Mouse (Mus musculus) CH12.LX (cell line): ENCODE measurements around the gene Dok5. TPM values are rescaled to one million over a fixed set of nuclear protein-coding genes. Genes with fewer than 3 reads are reported as not detected.

Experiments used
- DNase-seq: peaks from one replicate; pipeline ENCODE4 v3.0.0-alpha.2; 2013; ENCODE audit errors: extremely low read depth
- H3K27ac ChIP-seq: 2 replicates; pipeline ENCODE4 v1.5.1; 2012; ENCODE audit warnings: low read depth, mild to moderate bottlenecking, control low read depth, moderate library complexity; ENCODE audit not compliant: insufficient read depth
- H3K27me3 ChIP-seq: replicated peaks from 2 replicates; pipeline ENCODE3; 2012; ENCODE audit warnings: inconsistent platforms
- H3K36me3 ChIP-seq, 2 experiments: replicated peaks in 1 of 2; 2 replicates each; pipeline versions ENCODE3 to v1.6.1; 2012; ENCODE audit warnings: inconsistent platforms in 1 of 2, low read length in 1 of 2, mild to moderate bottlenecking in 1 of 2, mixed read lengths in 1 of 2, moderate library complexity in 1 of 2; ENCODE audit not compliant: control insufficient read depth in 1 of 2, insufficient read depth in 1 of 2
- H3K4me1 ChIP-seq, 2 experiments: 2 replicates each; pipeline ENCODE4 v1.6.1; 2012; ENCODE audit warnings: inconsistent platforms in 1 of 2, moderate library complexity in 1 of 2; ENCODE audit not compliant: insufficient read depth in 2 of 2, control insufficient read depth in 1 of 2
- H3K4me2 ChIP-seq: 2 replicates; pipeline ENCODE4 v1.6.1; 2012; ENCODE audit warnings: low read depth, mild to moderate bottlenecking, control low read depth; ENCODE audit not compliant: poor library complexity, insufficient read depth, severe bottlenecking
- H3K4me3 ChIP-seq, 3 experiments: fragments of 150-350 bp in 1 of 3; sonication (generic) in 1 of 3; replicated peaks in 1 of 3; 2 replicates each; pipeline versions ENCODE3 to v1.5.1; 2011 to 2012; ENCODE audit warnings: low read depth in 2 of 3, low read length in 2 of 3, mild to moderate bottlenecking in 2 of 3, moderate library complexity in 2 of 3, control low read depth in 1 of 3, improper control_type of control experiment in 1 of 3, inconsistent platforms in 1 of 3, mixed read lengths in 1 of 3; ENCODE audit not compliant: poor library complexity in 1 of 3
- H3K79me2 ChIP-seq: replicated peaks from 2 replicates; pipeline ENCODE4 v1.6.1; 2012; ENCODE audit warnings: mild to moderate bottlenecking, moderate library complexity; ENCODE audit not compliant: control insufficient read depth, poor library complexity, insufficient read depth, severe bottlenecking; ENCODE audit errors: extremely low read depth
- H3K9ac ChIP-seq: 2 replicates; pipeline ENCODE4 v1.6.1; 2012; ENCODE audit warnings: low read depth, mild to moderate bottlenecking, control low read depth, moderate library complexity; ENCODE audit not compliant: insufficient read depth
- H3K9me3 ChIP-seq: replicated peaks from 2 replicates; pipeline ENCODE3; 2012; ENCODE audit warnings: low read length, inconsistent platforms, mixed read lengths
- CHD1 ChIP-seq: IDR thresholded peaks from 2 replicates; pipeline ENCODE4 v1.6.1; 2012; ENCODE audit warnings: low read depth, low read length, improper control_type of control experiment, inconsistent platforms
- CTCF ChIP-seq, 2 experiments: IDR thresholded peaks in 1 of 2; conservative IDR thresholded peaks in 1 of 2; 2 replicates each; pipeline ENCODE4 v1.5.1; 2011 to 2012; ENCODE audit warnings: low read depth in 2 of 2, low read length in 2 of 2, improper control_type of control experiment in 1 of 2, inconsistent platforms in 1 of 2, mild to moderate bottlenecking in 1 of 2, moderate library complexity in 1 of 2
- E2F4 ChIP-seq: IDR thresholded peaks from 2 replicates; pipeline ENCODE4 v1.6.1; 2011; ENCODE audit warnings: low read depth, low read length, improper control_type of control experiment; ENCODE audit not compliant: insufficient replicate concordance
- ELF1 ChIP-seq: IDR thresholded peaks from 2 replicates; pipeline ENCODE4 v1.6.1; 2014; ENCODE audit warnings: low read depth, mild to moderate bottlenecking, inconsistent platforms, low read length, improper control_type of control experiment
- MAFK ChIP-seq: IDR thresholded peaks from 2 replicates; pipeline ENCODE4 v1.6.1; 2011; ENCODE audit warnings: low read length, improper control_type of control experiment; ENCODE audit not compliant: insufficient replicate concordance
- MXI1 ChIP-seq: IDR thresholded peaks from 2 replicates; pipeline ENCODE4 v1.6.1; 2011; ENCODE audit warnings: mild to moderate bottlenecking, low read depth, low read length, improper control_type of control experiment
- NRF1 ChIP-seq: IDR thresholded peaks from 2 replicates; pipeline ENCODE4 v1.6.1; 2014; ENCODE audit warnings: low read depth, mild to moderate bottlenecking, inconsistent platforms, low read length, improper control_type of control experiment, moderate library complexity
- PAX5 ChIP-seq: IDR thresholded peaks from 2 replicates; pipeline ENCODE4 v1.6.1; 2012; ENCODE audit warnings: low read length, inconsistent platforms, mixed read lengths
- POLR2AphosphoS2 ChIP-seq: IDR thresholded peaks from 2 replicates; pipeline ENCODE4 v1.6.1; 2011; ENCODE audit warnings: low read depth, low read length, improper control_type of control experiment
- RAD21 ChIP-seq: IDR thresholded peaks from 2 replicates; pipeline ENCODE4 v1.6.1; 2011; ENCODE audit warnings: low read depth, mild to moderate bottlenecking, low read length, improper control_type of control experiment, moderate library complexity
- RCOR1 ChIP-seq: conservative IDR thresholded peaks from 2 replicates; pipeline ENCODE4 v1.6.1; 2012; ENCODE audit warnings: low read depth, mild to moderate bottlenecking, inconsistent platforms, low read length, improper control_type of control experiment
- SMC3 ChIP-seq: IDR thresholded peaks from 2 replicates; pipeline ENCODE4 v1.6.1; 2011; ENCODE audit warnings: low read depth, low read length, improper control_type of control experiment
- UBTF ChIP-seq: IDR thresholded peaks from 2 replicates; pipeline ENCODE4 v1.6.1; 2012; ENCODE audit warnings: low read depth, mild to moderate bottlenecking, inconsistent platforms, low read length, improper control_type of control experiment, moderate library complexity
- USF2 ChIP-seq: conservative IDR thresholded peaks from 2 replicates; pipeline ENCODE4 v1.6.1; 2011; ENCODE audit warnings: low read depth, low read length, improper control_type of control experiment
- ZC3H11A ChIP-seq: IDR thresholded peaks from 2 replicates; pipeline ENCODE4 v1.6.1; 2012; ENCODE audit warnings: low read depth, mild to moderate bottlenecking, inconsistent platforms, low read length, improper control_type of control experiment
- ZMIZ1 ChIP-seq: IDR thresholded peaks from 2 replicates; pipeline ENCODE4 v1.6.1; 2012; ENCODE audit warnings: low read depth, mild to moderate bottlenecking, inconsistent platforms, low read length, improper control_type of control experiment
- dilution Hi-C: fragments of 300-500 bp; cut with MboI; formaldehyde crosslinking; loops from 2 replicates; pipeline ENCODE4 v1.14.3; 2020; ENCODE audit warnings: low sequenced_read_pairs; ENCODE audit not compliant: extremely low pct_unique_long_range_greater_than_20kb, extremely low pct_ligation_motif_present
- in situ Hi-C: fragments of 300-500 bp; cut with MboI; formaldehyde crosslinking; loops from 3 replicates; pipeline ENCODE4 v1.14.3; 2019; ENCODE audit warnings: low sequenced_read_pairs, low pct_ligation_motif_present, low pct_unique_long_range_greater_than_20kb, mixed read lengths
- polyA plus RNA-seq: library from polyadenylated mRNA; unstranded; fragments of >175 nt; gene quantifications from 2 replicates; pipeline ENCODE4 v1.2.1, GENCODE M21; 2012; ENCODE audit warnings: low read depth; ENCODE audit not compliant: insufficient read length
- total RNA-seq, 2 experiments: library from RNA; depleted of rRNA; stranded (reverse); fragments of 300-350 nt in 1 of 2; fragments of >200 nt in 1 of 2; gene quantifications; 2 replicates each; pipeline ENCODE4 v1.2.3; 2012 to 2014

Dok5 gene
- total and polyA plus RNA-seq, 3 experiments, result not detected

DNA sequence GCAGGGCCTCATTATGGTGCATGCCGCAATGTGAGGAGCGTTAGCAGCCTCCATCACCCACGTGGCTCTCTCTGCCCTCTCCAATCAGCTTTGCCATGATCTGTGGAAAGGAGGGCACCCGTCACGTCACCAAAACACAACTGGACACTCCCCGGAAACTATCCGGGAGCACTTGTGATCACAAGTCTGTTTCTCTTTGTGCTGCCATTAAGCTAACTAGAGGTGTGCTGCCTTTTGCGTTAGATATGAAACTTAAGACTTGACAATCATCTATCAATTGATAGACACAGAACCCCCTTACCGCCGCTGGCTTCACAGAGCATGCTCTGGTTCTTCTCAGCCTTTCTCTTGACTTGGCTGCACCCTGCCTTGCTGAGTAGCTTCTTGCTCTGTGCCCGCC lies 6.9 kb upstream of the Dok5 start:
- no peak for DNase-seq
- TF ChIP-seq ZMIZ1, result no peak
- TF ChIP-seq MXI1, result no peak
- TF ChIP-seq RCOR1, result no peak
- TF ChIP-seq USF2, result no peak
- no peak for TF ChIP-seq ELF1
- no peak for TF ChIP-seq CHD1
- no peak for TF ChIP-seq MAFK
- no peak for TF ChIP-seq UBTF
- TF ChIP-seq SMC3, result no peak
- TF ChIP-seq RAD21, result no peak
- Histone ChIP-seq H3K36me3 (no peaks in the 10 kb centered on the region), H3K27ac (no peak overlapping the region), H3K27me3 (no peaks in the 10 kb centered on the region), H3K9ac (no peak overlapping the region), H3K9me3 (peaks cover 76% of the 10 kb centered on the region), H3K4me3 (no peak overlapping the region), H3K4me2 (no peak overlapping the region), H3K79me2 (no peaks in the 10 kb centered on the region), H3K4me1 (no peaks in the 10 kb centered on the region)
- in situ Hi-C loops (no loop called here), dilution Hi-C loops (no loop called here)

DNA sequence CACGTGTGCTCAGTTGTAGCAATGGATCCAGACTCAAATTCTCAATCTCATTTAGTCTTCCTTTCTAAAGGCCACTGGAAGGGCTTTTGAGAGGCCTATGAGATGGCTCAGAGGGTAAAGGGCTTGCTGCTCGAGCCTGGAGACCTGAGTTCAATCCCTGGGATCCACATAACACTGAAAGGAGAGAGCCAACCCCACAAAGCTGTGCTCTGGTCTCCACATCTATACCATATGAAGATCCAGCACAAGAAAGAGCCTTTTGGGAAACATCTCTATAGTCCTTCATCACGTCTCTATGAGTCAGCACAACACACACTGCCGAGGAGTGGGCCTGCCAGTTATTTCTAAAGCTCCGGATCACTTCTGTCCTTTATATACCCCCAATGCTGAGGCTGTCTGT lies 5.8 kb upstream of the Dok5 start:
- no peaks in the 10 kb centered on the region for H3K36me3 ChIP-seq
- TF ChIP-seq ZC3H11A (no peak), CTCF (conservative IDR thresholded peaks at IDR 0.05 in 1 of 2, IDR thresholded peaks at IDR 0.05 in 1 of 2; ENCODE audit: low read depth in 2 of 2, low read length in 2 of 2) (no peak), PAX5 (no peak), NRF1 (no peak), POLR2AphosphoS2 (no peak), E2F4 (no peak)
- in situ Hi-C loops (no loop called here), dilution Hi-C loops (no loop called here)
- no peaks in the 10 kb centered on the region for H3K27me3 ChIP-seq
- H3K79me2 ChIP-seq, result no peaks in the 10 kb centered on the region
- H3K4me2 ChIP-seq, result no peak overlapping the region
- H3K4me3 ChIP-seq, result no peak overlapping the region
- H3K4me1 ChIP-seq, result no peaks in the 10 kb centered on the region
- no peak for DNase-seq
- H3K9ac ChIP-seq, result no peak overlapping the region
- H3K27ac ChIP-seq, result no peak overlapping the region
- H3K9me3 ChIP-seq, result peaks cover 74% of the 10 kb centered on the region
